Mouse (Mus musculus): ENCODE results near the gene Lsm14b.

The Lsm14b gene

DNA sequence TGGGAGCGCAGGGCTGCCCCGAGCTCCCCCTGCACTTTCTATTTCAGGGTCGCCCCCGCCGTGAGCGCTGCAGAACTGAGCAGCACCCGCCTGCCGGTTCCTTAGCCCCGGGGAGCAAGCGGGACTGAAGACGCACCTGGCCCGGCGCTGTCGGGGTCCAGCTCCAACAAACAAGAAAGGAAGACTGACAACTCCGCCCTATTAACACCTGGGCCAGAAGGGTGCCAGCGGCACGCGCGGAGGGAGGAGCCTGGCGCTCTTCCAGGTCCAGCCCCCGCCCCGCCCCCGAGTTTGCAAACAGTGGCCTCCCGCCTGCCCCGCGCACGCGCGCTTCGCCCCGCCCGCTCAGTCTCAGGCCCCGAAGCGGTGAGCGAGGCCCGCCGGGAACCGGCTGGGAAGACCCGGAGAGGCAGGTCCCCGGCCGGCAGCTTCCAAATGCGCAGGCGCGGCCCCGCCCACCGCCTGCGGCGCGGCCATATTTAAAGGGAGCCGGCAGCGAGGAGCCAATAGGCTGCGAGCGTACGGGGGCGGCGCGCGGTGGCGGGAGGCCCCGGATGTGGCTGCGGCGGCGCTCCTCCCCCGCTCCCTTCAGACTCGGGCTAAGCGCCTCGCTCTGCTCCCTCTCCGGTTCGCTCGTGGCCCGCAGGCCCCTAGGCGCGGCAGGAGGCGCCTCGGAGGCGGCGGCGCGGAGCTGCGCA is at the start of gene Lsm14b:
Gene Lsm14b, plus strand, starts transcription at position 587 of the 698 bp plus-strand sequence.
- peak; percentile 97 for DNase-seq (ENCODE audit: low spot score)

DNA sequence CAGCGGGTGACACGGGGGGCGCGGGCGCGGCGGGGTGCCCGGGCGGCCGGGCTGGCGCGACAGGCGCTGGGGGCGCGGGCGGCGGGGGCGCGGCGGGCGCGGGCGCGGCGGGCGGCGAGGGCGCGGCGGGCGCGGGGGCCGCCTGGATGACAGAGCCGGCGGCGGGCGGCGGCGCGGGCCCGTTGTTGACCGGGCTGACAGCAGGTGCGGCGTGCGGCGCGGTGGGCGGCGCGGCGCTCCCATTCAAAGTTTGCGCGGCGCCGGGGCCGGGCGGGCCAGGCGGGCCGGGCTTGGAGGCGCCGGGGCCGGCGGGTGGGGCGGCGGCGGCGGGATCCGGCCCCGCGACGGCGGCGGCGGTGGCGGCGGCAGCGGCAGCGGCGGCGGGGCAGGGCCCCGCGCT is 48.9 kb upstream of the Lsm14b start:
- DNase-seq (ENCODE audit: low spot score), result no peak

DNA sequence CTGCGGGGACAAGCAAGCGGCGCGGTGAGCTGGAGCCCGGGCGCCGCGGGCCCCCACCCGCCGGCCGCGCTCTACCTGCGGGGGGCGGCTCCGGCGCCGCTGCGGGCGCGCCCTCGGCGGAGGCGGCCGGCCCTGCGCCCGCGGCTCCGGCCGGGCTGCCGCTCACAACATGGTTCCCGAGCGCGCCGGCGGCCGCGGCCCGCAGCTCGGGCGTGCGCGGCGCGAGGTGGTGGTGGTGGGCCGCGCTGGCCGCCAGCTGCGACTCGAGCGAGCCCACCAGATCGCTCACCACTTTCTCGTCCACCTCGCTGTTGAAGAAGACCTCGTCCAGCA is 48.5 kb upstream of the Lsm14b start:
- no peak for DNase-seq (ENCODE audit: low spot score)

DNA sequence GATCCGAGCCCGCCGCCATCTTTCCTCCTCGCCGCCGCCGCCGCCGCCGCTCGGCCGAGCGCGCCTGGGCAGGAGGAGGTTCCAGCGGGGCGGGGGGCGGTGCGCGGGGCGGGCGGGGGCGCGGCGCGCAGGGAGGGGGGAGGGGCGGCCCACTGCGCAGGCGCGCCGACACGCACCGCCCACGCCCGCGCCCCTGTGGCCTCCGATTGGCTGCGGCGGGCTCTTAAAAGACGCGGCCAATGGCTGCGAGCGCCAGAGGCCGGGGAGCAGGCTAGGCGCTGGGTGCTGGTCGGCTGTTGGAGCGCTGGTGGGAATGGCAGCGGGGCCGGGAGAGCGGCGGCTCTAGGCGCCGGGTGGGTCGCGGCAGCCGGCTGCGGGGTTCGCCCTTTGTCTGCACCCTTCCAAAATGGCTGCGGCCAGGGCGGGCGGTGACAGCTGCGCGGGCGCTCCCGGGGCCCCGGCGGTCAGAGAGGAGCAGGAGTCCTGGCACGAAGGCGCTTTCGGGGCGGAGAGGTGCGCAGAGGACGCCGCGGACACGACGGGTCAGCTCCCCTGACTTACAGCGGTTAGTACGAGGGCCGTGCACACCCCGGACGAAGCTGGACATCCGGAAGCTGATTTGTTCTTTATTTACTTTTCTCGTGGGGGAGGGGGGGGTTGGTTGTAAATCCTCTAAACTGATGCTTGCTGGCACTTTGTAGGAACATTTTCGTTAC is 48.0 kb upstream of the Lsm14b start, which contains the start of gene Taf4:
Gene Taf4, minus strand, starts transcription at position 19 of the 716 bp plus-strand sequence.
- DNase-seq (ENCODE audit: low spot score), result peak; percentile 81

DNA sequence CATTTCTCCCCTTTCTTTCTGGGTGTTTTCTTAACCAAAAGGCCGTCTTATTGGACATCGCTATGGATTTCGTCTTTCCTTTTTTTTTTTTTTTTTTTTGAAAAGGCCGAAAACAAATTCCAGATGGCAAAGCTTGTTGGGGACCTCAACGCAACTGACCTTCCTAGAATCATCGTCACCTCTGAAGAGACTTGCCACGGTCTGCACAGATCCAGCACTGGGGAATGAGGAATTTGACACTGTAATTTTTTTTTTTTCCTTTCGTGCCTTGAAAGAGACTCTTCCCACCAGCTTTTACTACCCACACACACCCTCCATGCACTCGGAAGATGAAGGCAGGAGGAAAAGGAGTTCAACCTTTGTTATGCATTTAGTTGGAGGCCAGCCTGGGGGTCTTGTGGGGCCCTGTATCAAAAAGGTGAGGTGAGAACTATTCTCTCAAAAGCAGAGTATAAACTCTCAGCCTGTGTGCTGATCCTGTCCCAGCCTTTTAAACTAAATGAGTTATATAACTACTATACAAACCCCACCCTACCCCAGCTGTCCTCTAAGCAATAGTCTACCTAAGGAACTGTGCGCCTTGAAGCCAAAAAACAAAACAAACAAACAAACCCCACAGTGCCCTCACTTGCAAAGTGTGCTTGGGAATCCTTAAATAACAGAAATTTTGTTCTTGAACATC is 47.3 kb upstream of the Lsm14b start:
- DNase-seq (ENCODE audit: low spot score), result no peak

DNA sequence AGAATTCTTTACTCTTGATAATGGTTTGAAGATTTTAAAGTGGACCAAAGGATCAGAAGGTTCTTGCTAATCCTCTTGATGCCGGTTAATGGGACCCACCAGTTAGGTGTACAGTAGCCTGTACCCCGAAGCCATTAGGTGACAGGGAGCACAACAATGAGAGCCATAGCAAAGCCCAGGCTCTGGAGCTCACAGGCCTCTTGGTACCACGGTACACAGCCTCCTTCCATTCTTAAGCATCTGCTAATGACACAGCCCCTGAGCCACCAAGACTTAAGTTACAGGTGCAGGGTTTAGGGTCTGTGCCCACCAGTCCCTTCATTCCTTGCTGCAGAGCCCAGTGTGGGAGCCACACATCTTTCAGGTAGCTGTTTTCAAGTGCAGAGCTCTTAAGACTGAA is 46.5 kb upstream of the Lsm14b start:
- DNase-seq (ENCODE audit: low spot score), result no peak

- DNase-seq (ENCODE audit: low spot score), result no peak
Observed at GRCm38 (mm10) chr2:179979836-179980235, 45.0 kb upstream of the Lsm14b start.

DNA sequence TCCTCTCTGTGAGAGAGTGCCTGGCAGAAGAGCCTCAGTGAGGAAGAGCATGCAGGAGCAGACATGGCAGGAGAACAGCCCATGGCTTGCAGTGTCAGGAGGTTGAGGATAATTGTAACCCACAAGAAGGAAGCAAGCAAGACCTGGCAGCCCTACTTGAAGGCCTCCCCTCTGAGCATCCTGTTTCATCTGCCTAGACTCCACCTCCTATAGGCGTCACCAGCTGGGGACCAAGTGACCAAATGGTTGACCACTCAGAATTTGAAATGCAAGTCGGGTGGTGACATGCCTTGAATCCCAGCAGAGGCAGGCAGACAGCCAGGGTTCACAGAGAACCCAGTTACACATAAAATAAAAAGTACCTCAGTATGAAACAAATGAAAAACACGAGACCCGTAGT is 44.2 kb upstream of the Lsm14b start:
- DNase-seq (ENCODE audit: low spot score), result no peak

- DNase-seq (ENCODE audit: low spot score), result no peak
Observed at GRCm38 (mm10) chr2:179982715-179983114, 42.1 kb upstream of the Lsm14b start.

DNA sequence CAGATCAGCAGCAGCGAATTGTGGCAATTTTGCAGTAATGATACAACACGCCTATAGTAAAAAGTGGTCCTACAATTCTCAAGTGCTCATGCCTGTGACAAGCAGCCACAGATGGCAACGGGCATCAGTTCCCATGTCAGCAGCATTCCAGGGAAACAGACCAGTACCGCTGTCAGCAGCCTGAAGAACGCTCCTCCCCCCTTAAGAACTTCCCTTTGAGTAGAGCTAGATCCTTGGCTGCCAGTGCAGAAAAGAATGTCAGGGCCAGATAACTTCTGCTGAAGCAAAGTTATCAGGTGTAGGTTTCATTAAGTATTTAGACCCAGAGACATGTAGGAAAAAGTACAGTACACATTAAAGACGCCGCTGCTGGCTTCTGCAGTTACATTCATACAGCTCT is 40.0 kb upstream of the Lsm14b start:
- DNase-seq (ENCODE audit: low spot score), result no peak

- DNase-seq (ENCODE audit: low spot score), result no peak
Observed at GRCm38 (mm10) chr2:179985695-179986094, 39.1 kb upstream of the Lsm14b start.

DNA sequence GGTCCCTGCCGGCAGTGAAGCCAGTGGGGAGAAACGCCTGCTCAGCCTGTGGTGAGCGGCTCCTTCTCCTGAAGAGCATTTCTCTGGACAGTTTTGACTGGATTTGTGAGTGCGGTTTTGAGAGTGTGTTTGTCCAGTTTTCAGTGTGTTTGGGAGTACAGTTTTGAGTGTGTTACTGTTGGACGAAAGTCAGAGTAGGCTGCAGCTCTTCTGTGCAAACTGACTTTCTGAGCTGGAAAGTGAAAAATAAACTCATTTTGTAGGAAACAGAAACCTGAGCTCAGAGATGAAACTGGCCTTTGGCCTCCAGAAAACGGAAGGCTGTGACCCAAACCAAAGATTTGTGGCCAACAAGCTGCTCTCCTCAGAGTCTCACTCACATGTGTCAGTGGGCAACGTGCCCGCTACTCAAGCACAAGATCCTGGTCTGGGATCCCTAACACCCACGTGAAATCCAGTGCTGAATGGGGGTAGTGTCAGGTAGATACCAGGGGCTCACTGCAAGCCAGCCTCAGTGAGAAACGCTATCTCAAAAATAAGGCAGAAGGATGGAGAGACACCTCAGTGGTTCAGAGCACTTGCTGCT is 38.3 kb upstream of the Lsm14b start:
- no peak for DNase-seq (ENCODE audit: low spot score)

DNA sequence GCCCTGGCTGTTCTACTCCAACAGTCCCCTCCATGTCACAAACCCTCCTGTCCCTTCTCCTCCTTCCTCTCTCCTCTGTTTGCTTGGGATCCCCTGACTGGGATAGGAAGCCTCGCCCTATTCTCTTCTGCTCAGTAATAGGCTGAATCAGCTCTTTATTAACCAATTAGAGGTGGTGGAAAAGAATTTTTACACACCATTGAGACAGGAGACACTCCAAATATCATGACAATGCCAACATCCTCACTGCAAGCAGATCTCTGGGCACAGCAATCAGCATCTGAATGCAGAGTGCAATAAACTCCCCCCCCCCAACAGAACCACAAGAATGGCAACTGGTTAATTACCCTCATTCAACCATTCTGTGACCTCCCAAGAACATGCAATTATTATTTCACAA is 35.7 kb upstream of the Lsm14b start:
- no peak for DNase-seq (ENCODE audit: low spot score)

- no peak for DNase-seq (ENCODE audit: low spot score)
Observed at GRCm38 (mm10) chr2:179993071-179993470, 31.7 kb upstream of the Lsm14b start.

DNA sequence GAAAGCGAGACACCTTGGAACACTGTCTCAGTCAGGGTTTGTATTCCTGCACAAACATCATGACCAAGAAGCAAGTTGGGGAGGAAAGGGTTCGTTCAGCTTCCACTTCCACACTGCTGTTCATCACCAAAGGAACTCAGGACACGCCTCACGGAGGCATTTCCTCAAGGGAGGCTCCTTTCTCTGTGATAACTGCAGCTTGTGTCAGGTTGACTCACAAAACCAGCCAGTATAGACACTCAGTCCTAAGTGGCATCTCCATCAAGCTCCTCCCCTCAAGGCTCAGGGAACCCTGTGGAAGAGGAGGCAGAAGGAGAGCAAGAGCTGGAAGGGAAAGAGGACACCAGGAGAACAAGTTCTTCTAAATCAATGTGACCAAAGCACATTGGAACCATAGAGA is 26.4 kb upstream of the Lsm14b start:
- DNase-seq (ENCODE audit: low spot score), result no peak

- no peak for DNase-seq (ENCODE audit: low spot score)
Observed at GRCm38 (mm10) chr2:180001635-180002034, 23.2 kb upstream of the Lsm14b start.

DNA sequence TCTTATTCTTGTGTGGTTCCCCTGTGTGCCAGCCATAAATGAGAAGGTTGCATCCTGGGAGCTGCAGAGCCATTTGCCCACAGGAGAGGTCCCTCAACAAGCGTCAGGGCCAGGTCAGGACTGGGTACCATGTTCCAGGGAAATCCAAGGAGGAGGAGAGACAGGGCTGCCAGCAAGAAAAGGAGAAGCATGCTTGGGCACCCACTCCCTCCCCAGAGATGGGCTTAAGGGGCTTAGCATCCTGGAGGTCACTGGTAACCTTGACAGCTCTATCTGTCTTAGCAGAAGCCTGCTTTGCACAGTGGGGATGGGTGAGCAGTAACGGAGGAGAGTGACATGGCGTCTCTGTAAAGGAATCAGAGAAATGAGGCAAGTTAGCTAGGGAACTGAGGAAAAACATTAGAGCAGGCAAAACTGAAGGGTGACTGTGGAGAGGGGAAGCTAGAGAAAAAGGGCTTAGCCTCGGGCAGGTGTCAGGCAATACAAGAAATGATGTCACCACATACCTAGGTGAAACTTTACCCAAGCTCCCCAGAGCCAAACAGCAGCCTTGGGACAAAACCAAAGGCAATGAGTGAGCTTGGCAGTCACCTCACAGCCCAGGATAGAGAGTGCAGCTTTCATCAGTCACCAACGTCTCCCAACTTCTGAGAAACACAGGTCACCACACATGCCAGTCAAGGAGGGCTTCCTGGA is 19.0 kb upstream of the Lsm14b start:
- no peak for DNase-seq (ENCODE audit: low spot score)

- no peak for DNase-seq (ENCODE audit: low spot score)
Observed at GRCm38 (mm10) chr2:180006352-180007017, 18.3 kb upstream of the Lsm14b start.

DNA sequence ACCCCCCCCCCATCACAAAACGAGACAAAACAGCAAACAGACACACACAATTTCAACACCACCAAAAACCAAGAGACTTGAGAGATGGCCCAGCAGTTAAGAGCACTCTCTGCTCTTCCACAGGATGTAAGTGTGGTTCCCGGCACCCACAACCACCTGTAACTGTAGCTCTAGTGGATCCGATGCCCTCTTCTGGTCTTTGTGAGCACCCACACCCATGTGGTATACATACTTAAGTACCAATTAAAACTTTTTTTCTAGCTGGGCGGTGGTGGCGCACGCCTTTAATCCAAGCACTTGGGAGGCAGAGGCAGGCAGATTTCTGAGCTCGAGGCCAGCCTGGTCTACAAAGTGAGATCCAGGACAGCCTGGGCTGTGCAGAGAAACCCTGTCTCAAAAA is 14.1 kb upstream of the Lsm14b start:
- no peak for DNase-seq (ENCODE audit: low spot score)

- DNase-seq (ENCODE audit: low spot score), result no peak
Observed at GRCm38 (mm10) chr2:180011370-180011769, 13.4 kb upstream of the Lsm14b start.

GRCm38 (mm10) chr2:180013686-180014085 is 11.1 kb upstream of the Lsm14b start:
- DNase-seq (ENCODE audit: low spot score), result no peak

DNA sequence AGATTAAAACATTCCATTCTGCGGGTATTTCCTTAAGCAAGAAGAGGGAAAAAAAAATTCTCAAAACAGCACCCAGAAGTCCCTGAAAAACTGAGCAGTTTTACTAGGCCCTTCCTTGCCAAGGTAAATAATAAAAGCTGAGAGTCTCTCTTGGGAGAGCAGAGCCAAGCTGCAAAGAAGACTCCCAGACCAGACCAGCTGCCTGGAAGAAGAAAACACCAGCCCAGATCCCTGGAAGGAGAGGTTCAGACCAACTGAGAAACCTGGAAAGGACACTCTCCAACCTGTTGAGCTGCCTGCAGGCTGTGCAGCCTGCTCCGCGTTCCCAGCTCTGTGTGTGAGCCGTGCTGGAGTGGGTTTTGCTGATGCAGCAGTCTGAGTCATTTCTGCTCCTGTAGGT is 7.2 kb upstream of the Lsm14b start:
- DNase-seq (ENCODE audit: low spot score), result no peak

All from c-Kit-positive CD71-positive TER-119-positive erythroid progenitor cells, embryonic 14.5 days (primary cell).